Mouse (Mus musculus) testis, adult 2 months (tissue): Measurements from ENCODE around the gene Slc22a22.

Source experiments
- CTCF ChIP-seq: fragments of 200-500 bp; IDR thresholded peaks from 2 replicates; pipeline ENCODE4 v1.5.1; 2012; ENCODE audit warnings: low read depth, mild to moderate bottlenecking, inconsistent platforms, low read length, moderate library complexity; ENCODE audit not compliant: control insufficient read depth, insufficient read depth, insufficient replicate concordance
- POLR2A ChIP-seq: fragments of 200-500 bp; IDR thresholded peaks from 2 replicates; pipeline ENCODE4 v1.6.1; 2012; ENCODE audit warnings: low read depth, mild to moderate bottlenecking, inconsistent platforms, low read length, moderate library complexity; ENCODE audit not compliant: control insufficient read depth

GRCm38 (mm10) chr15:57482509-57482908, 5.1 kb upstream of the Slc22a22 start:
- no peak for TF ChIP-seq POLR2A
- no peak for TF ChIP-seq CTCF
